In genomic region chr14:72708581-72708991, GRCm38 (mm10) we compare ENCODE assay signal across 8 mouse cellular contexts. TPM values are rescaled to one million over a fixed set of nuclear protein-coding genes. Genes with fewer than 3 reads are reported as not detected.
DNase-seq lines count a peak whose midpoint lies in the region; ATAC-seq and TF ChIP-seq lines count a peak whose summit lies in the region.

No protein-coding gene starts in this region.

- no peaks in the 10 kb centered on the region for H3K9me3 ChIP-seq in forebrain, embryonic 16.5 days (ENCODE audit: control insufficient read depth, low read length)
- no peaks in the 10 kb centered on the region for H3K9me3 ChIP-seq in limb, embryonic 15.5 days
- no peaks in the 10 kb centered on the region for H3K9me3 ChIP-seq in neural tube, embryonic 14.5 days (ENCODE audit: control insufficient read depth, low read length)

- no peaks in the 10 kb centered on the region for H3K36me3 ChIP-seq in forebrain, embryonic 16.5 days (ENCODE audit: control insufficient read depth, insufficient read depth)
- no peaks in the 10 kb centered on the region for H3K36me3 ChIP-seq in limb, embryonic 15.5 days
- H3K36me3 ChIP-seq in neural tube, embryonic 14.5 days (ENCODE audit: control insufficient read depth, insufficient read depth, low read length) = no peaks in the 10 kb centered on the region

- no peak overlapping the region for H3K27ac ChIP-seq in forebrain, embryonic 16.5 days (ENCODE audit: low read length)
- H3K27ac ChIP-seq in limb, embryonic 15.5 days = no peak overlapping the region
- no peak overlapping the region for H3K27ac ChIP-seq in neural tube, embryonic 14.5 days (ENCODE audit: low read depth, low read length)

- H3K4me2 ChIP-seq in forebrain, embryonic 16.5 days (ENCODE audit: low read length) = peak overlapping the region; percentile 66
- peak overlapping the region; percentile 81 for H3K4me2 ChIP-seq in limb, embryonic 15.5 days
- H3K4me2 ChIP-seq in neural tube, embryonic 14.5 days (ENCODE audit: low read depth, low read length) = peak overlapping the region; percentile 69

- no peak for TF ChIP-seq CTCF in lung, adult 2 months (IDR thresholded peaks at IDR 0.05; ENCODE audit: insufficient read depth, low read length)

- 6% methylated on average over 11 of the region's 11 CpGs for WGBS in lung, adult 2 months
- 19% methylated on average over 11 of the region's 11 CpGs for WGBS in forebrain, embryonic 16.5 days
- WGBS in limb, embryonic 15.5 days = 42% methylated on average over 11 of the region's 11 CpGs
- 34% methylated on average over 11 of the region's 11 CpGs for WGBS in neural tube, embryonic 14.5 days

- DNase-seq in lung, adult 2 months = no peak
- no peak for DNase-seq in lung, postnatal 4 days
- DNase-seq in c-Kit-positive CD71-positive TER-119-negative erythroid progenitor cells, embryonic 14.5 days (ENCODE audit: low read depth) = peak; percentile 11
- no peak for DNase-seq in urinary bladder, postnatal 10 days (ENCODE audit: low spot score)
- DNase-seq in thymus, postnatal 25 days = no peak

- no peak for ATAC-seq in forebrain, embryonic 16.5 days
- no peak for ATAC-seq in limb, embryonic 15.5 days (ENCODE audit: insufficient number of reproducible peaks, low FRiP score, low TSS enrichment, low read depth)
- no peak for ATAC-seq in neural tube, embryonic 14.5 days (ENCODE audit: low read depth)

- TF ChIP-seq POLR2A in lung, adult 2 months (IDR thresholded peaks at IDR 0.05; ENCODE audit: borderline replicate concordance, extremely low read depth, low read depth, low read length) = no peak

- no peak overlapping the region for H3K9ac ChIP-seq in forebrain, embryonic 16.5 days (replicated peaks; ENCODE audit: low read depth, low read length)
- no peak overlapping the region for H3K9ac ChIP-seq in limb, embryonic 15.5 days
- 0 out of 2 replicates have a peak overlapping the region, but pooled peaks have one; percentile 86 for H3K9ac ChIP-seq in neural tube, embryonic 14.5 days (replicated peaks; ENCODE audit: low read depth, low read length)

- H3K27me3 ChIP-seq in forebrain, embryonic 16.5 days (replicated peaks; ENCODE audit: control insufficient read depth, insufficient read depth, low read length) = peaks cover 10% of the 10 kb centered on the region
- H3K27me3 ChIP-seq in limb, embryonic 15.5 days = no peaks in the 10 kb centered on the region
- H3K27me3 ChIP-seq in neural tube, embryonic 14.5 days (ENCODE audit: control insufficient read depth, insufficient read depth, low read length) = no peaks in the 10 kb centered on the region

- peak overlapping the region; percentile 90 for H3K4me3 ChIP-seq in lung, adult 2 months (replicated peaks; ENCODE audit: extremely low read depth, low read depth, low read length)
- H3K4me3 ChIP-seq in forebrain, embryonic 16.5 days (replicated peaks; ENCODE audit: low read length) = peak overlapping the region; percentile 90
- peak overlapping the region; percentile 93 for H3K4me3 ChIP-seq in limb, embryonic 15.5 days
- peak overlapping the region; percentile 90 for H3K4me3 ChIP-seq in neural tube, embryonic 14.5 days (ENCODE audit: low read depth, low read length)

- peaks cover 3% of the 10 kb centered on the region; the same call in 1 of the 2 replicates for H3K4me1 ChIP-seq in lung, adult 2 months (ENCODE audit: control insufficient read depth, insufficient read depth, low read length)
- peaks cover 10% of the 10 kb centered on the region for H3K4me1 ChIP-seq in forebrain, embryonic 16.5 days (replicated peaks; ENCODE audit: control insufficient read depth, insufficient read depth, low read length)
- peaks cover 8% of the 10 kb centered on the region; the same call in 1 of the 2 replicates for H3K4me1 ChIP-seq in limb, embryonic 15.5 days
- no peaks in the 10 kb centered on the region for H3K4me1 ChIP-seq in neural tube, embryonic 14.5 days (ENCODE audit: control insufficient read depth, insufficient read depth, low read length)

RNA-seq across cellular contexts. Expression of gene Fndc3a, which starts 1.2 kb away (rescaled TPM):
- 26.0 and 37.9 TPM in 2 replicates for polyA plus RNA-seq in lung, adult 2 months (2012; rRNA removed)
- 39.4 and 39.6 TPM in 2 replicates for polyA plus RNA-seq in forebrain, embryonic 16.5 days (2015; fragmentation: Nextera tagmentation; extraction: Ambion mirVana)
- polyA plus RNA-seq in limb, embryonic 15.5 days (2015; fragmentation: Nextera tagmentation; extraction: Ambion mirVana) = 41.4 and 43.6 TPM in 2 replicates
- 41.7 and 63.3 TPM in 2 replicates for polyA plus RNA-seq in neural tube, embryonic 14.5 days (2014; fragmentation: Nextera tagmentation; extraction: Ambion mirVana)
